Mouse (Mus musculus) hindbrain, embryonic 10.5 days (tissue): ENCODE data around the gene Pla2g7. TPM values are rescaled to one million over a fixed set of nuclear protein-coding genes. Genes with fewer than 3 reads are reported as not detected.
A peak's percentile ranks its signal among the peaks of the same experiment; 100 is the strongest.

Experiments
- DNase-seq: peaks from one replicate; pipeline ENCODE4 v3.0.0-alpha.2; 2017; ENCODE audit warnings: low spot score
- H3K27ac ChIP-seq: fragments of 300-500 bp; sonication (generic); 2 replicates; pipeline ENCODE4 v1.5.1; 2016; ENCODE audit warnings: mild to moderate bottlenecking, moderate library complexity
- H3K27me3 ChIP-seq: fragments of 300-500 bp; sonication (generic); 2 replicates; pipeline ENCODE4 v1.6.1; 2016; ENCODE audit warnings: mild to moderate bottlenecking; ENCODE audit not compliant: poor library complexity, insufficient read depth, severe bottlenecking
- H3K36me3 ChIP-seq: fragments of 300-500 bp; sonication (generic); 2 replicates; pipeline ENCODE4 v1.6.1; 2016; ENCODE audit warnings: mild to moderate bottlenecking, moderate library complexity
- H3K4me1 ChIP-seq: fragments of 300-500 bp; sonication (generic); replicated peaks from 2 replicates; pipeline ENCODE4 v1.6.1; 2016; ENCODE audit warnings: mild to moderate bottlenecking
- H3K4me3 ChIP-seq: fragments of 300-500 bp; sonication (generic); 2 replicates; pipeline ENCODE4 v1.5.1; 2016; ENCODE audit warnings: mild to moderate bottlenecking, moderate library complexity
- H3K9me3 ChIP-seq: fragments of 300-500 bp; sonication (generic); 2 replicates; pipeline ENCODE4 v1.6.1; 2016; ENCODE audit warnings: mild to moderate bottlenecking, moderate library complexity
- WGBS: fragments of 180-500 bp; shearing (Covaris S2); methylation state at CpG from one replicate; pipeline ENCODE4 v1.1.7; 2016; 5-methylcytosine and 5-hydroxymethylcytosine counted together
- polyA plus RNA-seq: library from polyadenylated mRNA; unstranded; fragments of >200 nt; fragmentation: Nextera tagmentation; extraction: Ambion mirVana; gene quantifications from 2 replicates; pipeline ENCODE4 v1.2.1, GENCODE M21; 2016

Pla2g7 gene
- polyA plus RNA-seq, 1 experiment from 2014 or later = 7.0 TPM

GRCm38 (mm10) chr17:43589750-43590149 lies 21.9 kb downstream of the Pla2g7 start:
- Histone ChIP-seq H3K4me1 (no peaks in the 10 kb centered on the region), H3K27me3 (no peaks in the 10 kb centered on the region), H3K4me3 (no peak overlapping the region), H3K27ac (no peak overlapping the region), H3K36me3 (no peaks in the 10 kb centered on the region), H3K9me3 (no peaks in the 10 kb centered on the region)
- WGBS = 91% methylated on average over 6 of the region's 6 CpGs
- DNase-seq = no peak

DNA sequence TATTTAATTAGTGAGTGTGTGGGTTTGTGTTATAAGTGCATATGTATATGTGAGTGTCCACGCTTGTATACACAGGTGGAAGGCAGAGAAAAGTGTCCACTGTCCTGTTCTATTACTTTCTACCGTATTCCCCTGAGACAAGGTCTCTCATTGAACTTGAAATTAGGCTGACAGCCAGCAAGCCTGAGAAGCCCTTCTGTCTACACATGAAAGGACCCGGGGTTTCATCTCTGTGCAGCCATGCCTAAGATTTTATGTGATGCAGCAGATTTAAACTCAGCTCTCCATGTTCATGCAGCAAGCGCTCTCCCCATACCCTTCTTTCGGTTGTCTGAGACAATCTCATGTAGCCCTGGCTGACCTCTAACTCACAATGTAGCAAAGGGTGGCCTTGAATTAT lies 22.6 kb downstream of the Pla2g7 start:
- WGBS = 88% methylated on average over 5 of the region's 5 CpGs

DNA sequence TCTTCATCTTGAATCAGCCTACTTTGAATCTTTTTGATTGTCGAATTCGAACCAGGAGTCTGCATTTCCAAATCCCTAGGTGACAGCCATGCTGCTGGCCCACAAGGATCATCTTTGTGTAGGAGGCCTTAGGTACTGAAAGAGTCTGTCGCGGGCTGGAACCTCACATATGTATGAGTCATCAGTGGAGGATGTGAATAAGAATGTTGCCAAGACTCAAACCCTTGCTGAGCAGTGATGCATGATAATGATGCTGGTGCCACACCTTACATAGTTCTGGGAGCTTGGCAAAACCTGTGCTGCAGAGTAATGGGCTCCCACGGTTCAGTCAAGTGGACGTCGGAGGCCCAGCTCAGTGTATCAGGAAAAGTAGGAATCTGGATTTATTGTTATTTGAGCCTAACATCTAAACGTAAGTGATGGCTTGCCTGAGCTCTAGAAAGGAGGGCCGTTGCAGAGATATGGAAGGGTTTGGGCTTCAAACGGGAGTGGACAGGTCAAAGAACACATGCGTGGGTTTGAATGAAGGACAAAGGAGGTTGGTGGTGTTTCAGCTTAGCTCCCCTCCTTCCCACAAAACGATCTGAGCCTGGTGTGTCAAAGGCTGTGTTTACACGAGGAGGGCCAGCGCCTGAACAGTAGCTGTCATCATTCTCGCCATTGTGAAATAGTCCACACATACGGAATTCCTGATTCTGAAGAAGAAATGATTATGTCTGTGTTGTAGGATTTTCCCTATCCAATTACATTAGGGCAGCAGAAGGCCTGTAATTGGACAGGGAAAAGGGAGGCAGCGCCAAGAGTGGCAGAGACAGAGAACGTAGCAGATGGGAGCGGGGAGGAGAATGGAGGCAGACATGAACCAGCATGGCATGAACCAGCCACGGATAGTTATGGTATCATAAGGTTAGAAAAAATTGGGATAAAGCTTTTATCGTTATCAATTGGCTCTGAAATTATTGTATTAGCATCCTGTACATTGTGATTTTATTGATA lies 24.7 kb downstream of the Pla2g7 start:
- Histone ChIP-seq H3K9me3 (peaks cover 4% of the 10 kb centered on the region), H3K27me3 (no peaks in the 10 kb centered on the region), H3K27ac (no peak overlapping the region), H3K36me3 (no peaks in the 10 kb centered on the region), H3K4me3 (no peak overlapping the region), H3K4me1 (no peaks in the 10 kb centered on the region)
- no peak for DNase-seq
- 92% methylated on average over 21 of the region's 21 CpGs for WGBS

More for the DNA sequence above, 22.6 kb downstream of the Pla2g7 start:
- Histone ChIP-seq H3K36me3 (no peaks in the 10 kb centered on the region), H3K4me1 (no peaks in the 10 kb centered on the region), H3K27ac (no peak overlapping the region), H3K9me3 (no peaks in the 10 kb centered on the region), H3K4me3 (no peak overlapping the region), H3K27me3 (no peaks in the 10 kb centered on the region)
- no peak for DNase-seq

DNA sequence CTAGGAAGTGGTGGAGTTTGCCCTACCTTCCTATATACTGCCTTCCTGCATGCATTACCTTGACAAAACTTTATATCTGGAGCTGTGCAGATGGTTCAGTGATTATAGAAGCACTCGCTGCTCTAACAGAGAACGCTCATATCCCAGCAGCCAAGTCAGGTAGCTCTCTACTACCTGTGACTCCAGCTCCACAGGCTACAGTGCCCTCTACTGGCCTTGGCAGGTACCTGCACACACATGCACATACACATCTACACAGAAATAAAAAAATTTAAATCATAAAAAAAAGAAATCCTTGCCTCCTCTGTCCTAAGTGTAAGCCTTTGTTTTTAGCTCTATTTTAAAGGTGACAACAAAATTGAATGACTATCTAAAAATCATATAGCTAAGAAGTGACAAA lies 29.8 kb downstream of the Pla2g7 start:
- Histone ChIP-seq H3K27me3 (no peaks in the 10 kb centered on the region), H3K9me3 (peaks cover 6% of the 10 kb centered on the region), H3K27ac (no peak overlapping the region), H3K36me3 (no peaks in the 10 kb centered on the region), H3K4me1 (no peaks in the 10 kb centered on the region), H3K4me3 (no peak overlapping the region)
- DNase-seq = no peak
- 99% methylated on average over 2 of the region's 2 CpGs for WGBS

GRCm38 (mm10) chr17:43598706-43599105 lies 30.8 kb downstream of the Pla2g7 start:
- Histone ChIP-seq H3K27me3 (no peaks in the 10 kb centered on the region), H3K36me3 (no peaks in the 10 kb centered on the region), H3K4me3 (no peak overlapping the region), H3K27ac (no peak overlapping the region), H3K9me3 (peaks cover 6% of the 10 kb centered on the region), H3K4me1 (no peaks in the 10 kb centered on the region)
- 77% methylated on average over 4 of the region's 4 CpGs for WGBS
- no peak for DNase-seq

DNA sequence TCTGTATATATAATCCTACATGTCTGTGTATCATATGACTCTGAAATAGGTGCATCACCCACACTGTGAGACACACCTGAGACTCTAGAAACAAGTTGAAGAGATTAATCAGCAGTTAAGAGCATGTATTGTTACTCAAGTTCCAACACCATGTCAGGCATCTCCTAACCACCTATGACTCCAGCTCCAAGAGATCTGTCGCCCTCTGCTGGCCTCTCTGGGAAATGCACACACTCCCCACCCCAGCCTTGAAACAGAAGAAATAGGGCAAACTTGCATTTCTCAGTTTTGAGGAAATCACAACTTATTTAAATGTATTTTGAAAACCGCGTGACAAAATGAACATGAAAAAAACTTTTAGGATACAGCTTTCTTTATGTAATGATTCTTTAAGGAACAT lies 38.8 kb downstream of the Pla2g7 start:
- peak; percentile 80 for DNase-seq
- 16% methylated on average over 3 of the region's 3 CpGs for WGBS
- H3K27me3 ChIP-seq = no peaks in the 10 kb centered on the region

DNA sequence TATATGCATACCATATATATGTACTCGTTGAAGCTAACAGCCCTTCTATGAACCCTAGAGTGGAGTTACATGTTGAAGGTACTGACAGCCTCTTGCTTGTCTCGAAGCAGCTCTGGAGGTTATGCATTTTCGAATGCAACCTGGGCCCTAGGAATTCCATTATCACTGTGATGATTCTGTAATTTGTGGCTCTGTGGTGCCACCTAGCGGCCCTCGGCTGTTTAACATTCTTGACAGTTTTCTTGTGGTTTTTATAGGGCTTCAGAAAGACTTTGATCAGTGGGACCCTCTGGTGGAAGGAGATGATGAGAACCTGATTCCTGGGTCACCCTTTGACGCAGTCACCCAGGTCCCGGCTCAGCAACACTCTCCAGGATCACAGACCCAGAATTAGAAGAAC lies 43.7 kb downstream of the Pla2g7 start:
- DNase-seq = peak; percentile 80
- no peaks in the 10 kb centered on the region for H3K4me1 ChIP-seq
- no peak overlapping the region for H3K27ac ChIP-seq
- H3K27me3 ChIP-seq = no peaks in the 10 kb centered on the region
- H3K4me3 ChIP-seq = no peak overlapping the region
- no peaks in the 10 kb centered on the region for H3K36me3 ChIP-seq
- WGBS = 28% methylated on average over 7 of the region's 7 CpGs
- H3K9me3 ChIP-seq = no peaks in the 10 kb centered on the region

More for the DNA sequence above, 38.8 kb downstream of the Pla2g7 start:
- H3K27ac ChIP-seq = no peak overlapping the region
- no peaks in the 10 kb centered on the region for H3K36me3 ChIP-seq
- no peaks in the 10 kb centered on the region for H3K4me1 ChIP-seq
- H3K4me3 ChIP-seq = no peak overlapping the region
- no peaks in the 10 kb centered on the region for H3K9me3 ChIP-seq

DNA sequence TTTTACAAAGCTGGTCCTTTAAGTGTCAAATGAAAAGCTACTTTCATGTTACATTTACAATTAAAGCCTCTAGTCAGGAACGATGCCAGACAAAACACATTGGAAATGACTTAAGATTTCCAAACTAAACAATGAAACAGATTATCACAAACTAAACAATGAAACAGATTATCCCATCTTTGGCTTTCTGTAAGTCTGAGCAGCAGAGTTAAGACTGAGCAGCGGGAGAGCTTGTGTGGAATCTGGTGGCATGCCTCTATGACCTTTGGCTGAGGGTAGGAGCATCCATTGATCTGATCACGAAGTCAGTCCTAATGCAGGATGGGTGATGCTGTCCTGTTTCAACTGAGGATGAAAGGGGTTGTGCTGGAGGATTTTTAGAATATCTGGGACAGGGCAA lies 44.3 kb downstream of the Pla2g7 start:
- Histone ChIP-seq H3K4me1 (no peaks in the 10 kb centered on the region), H3K36me3 (no peaks in the 10 kb centered on the region), H3K4me3 (no peak overlapping the region), H3K27me3 (no peaks in the 10 kb centered on the region), H3K9me3 (no peaks in the 10 kb centered on the region), H3K27ac (no peak overlapping the region)
- no peak for DNase-seq
- WGBS = 75% methylated on average over 3 of the region's 3 CpGs

GRCm38 (mm10) chr17:43619156-43619555 lies 51.3 kb downstream of the Pla2g7 start:
- H3K4me1 ChIP-seq = no peaks in the 10 kb centered on the region
- 94% methylated on average over 9 of the region's 9 CpGs for WGBS

DNA sequence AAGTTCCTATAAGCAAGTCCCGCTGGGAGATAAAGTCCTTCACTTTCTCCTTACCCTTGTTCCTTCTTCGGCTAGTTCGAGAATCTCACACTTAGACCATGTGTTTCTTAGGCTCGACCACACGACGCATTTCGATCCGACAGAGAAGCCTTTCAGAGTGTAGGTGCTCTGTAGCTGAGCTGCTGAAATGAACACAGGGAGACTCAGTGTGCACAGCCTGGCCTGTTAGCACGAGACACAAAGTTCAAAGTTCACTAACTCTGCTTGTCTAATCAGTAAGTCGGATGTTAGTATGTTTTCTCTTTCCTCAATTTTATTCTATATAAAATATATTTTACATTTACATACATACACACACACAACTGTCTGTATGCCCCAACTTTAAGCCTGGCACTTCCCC lies 54.2 kb downstream of the Pla2g7 start:
- no peak for DNase-seq
- WGBS = 90% methylated on average over 10 of the region's 10 CpGs

More at GRCm38 (mm10) chr17:43619156-43619555, 51.3 kb downstream of the Pla2g7 start:
- Histone ChIP-seq H3K27me3 (no peaks in the 10 kb centered on the region), H3K4me3 (no peak overlapping the region), H3K27ac (no peak overlapping the region), H3K36me3 (no peaks in the 10 kb centered on the region), H3K9me3 (no peaks in the 10 kb centered on the region)
- no peak for DNase-seq

GRCm38 (mm10) chr17:43628246-43628645 lies 60.3 kb downstream of the Pla2g7 start:
- no peak for DNase-seq
- H3K4me1 ChIP-seq = peaks cover 17% of the 10 kb centered on the region
- no peak overlapping the region for H3K4me3 ChIP-seq
- H3K36me3 ChIP-seq = no peaks in the 10 kb centered on the region
- no peak overlapping the region for H3K27ac ChIP-seq
- H3K9me3 ChIP-seq = peaks cover 10% of the 10 kb centered on the region; the same call in 1 of the 2 replicates
- H3K27me3 ChIP-seq = peaks cover 58% of the 10 kb centered on the region
- 90% methylated on average over 10 of the region's 10 CpGs for WGBS

More for the DNA sequence above, 54.2 kb downstream of the Pla2g7 start:
- H3K27ac ChIP-seq = no peak overlapping the region
- peaks cover 5% of the 10 kb centered on the region for H3K27me3 ChIP-seq
- no peaks in the 10 kb centered on the region for H3K36me3 ChIP-seq
- H3K9me3 ChIP-seq = peaks cover 3% of the 10 kb centered on the region; the same call in 1 of the 2 replicates
- no peak overlapping the region for H3K4me3 ChIP-seq
- H3K4me1 ChIP-seq = no peaks in the 10 kb centered on the region

DNA sequence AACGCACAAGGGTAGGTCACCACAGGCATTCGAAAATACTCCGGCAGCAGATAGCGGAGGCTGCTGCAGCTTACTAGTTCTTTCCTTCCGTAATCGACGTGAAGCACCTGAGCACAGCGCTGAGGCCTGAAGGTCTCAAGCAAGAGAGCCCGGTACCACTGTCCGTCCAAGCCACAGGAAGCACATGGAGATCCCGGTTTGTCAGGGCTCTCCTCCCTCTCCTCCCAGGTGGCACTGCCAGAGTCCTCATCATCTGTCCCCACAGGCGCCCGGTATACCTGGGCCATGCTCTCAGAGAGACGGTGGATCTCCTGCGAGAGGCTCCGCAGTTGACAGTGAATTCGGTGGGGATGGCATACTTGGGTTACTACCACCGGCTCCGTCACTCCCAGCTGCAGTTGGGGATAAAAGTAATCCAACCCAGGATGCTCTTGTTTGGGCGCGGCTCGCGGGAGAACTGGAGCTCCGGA lies 61.2 kb downstream of the Pla2g7 start:
- no peak for DNase-seq
- WGBS = 21% methylated on average over 24 of the region's 24 CpGs
- peaks cover 58% of the 10 kb centered on the region for H3K27me3 ChIP-seq

More for the DNA sequence above, 61.2 kb downstream of the Pla2g7 start:
- 0 out of 2 replicates have a peak overlapping the region, but pooled peaks have one; percentile 71 for H3K27ac ChIP-seq
- no peaks in the 10 kb centered on the region for H3K36me3 ChIP-seq
- peaks cover 17% of the 10 kb centered on the region for H3K4me1 ChIP-seq
- peaks cover 10% of the 10 kb centered on the region; the same call in 1 of the 2 replicates for H3K9me3 ChIP-seq
- H3K4me3 ChIP-seq = peak overlapping the region; percentile 56
